Comparison of ENCODE assay signal across 7 mouse cellular contexts in genomic region chr7:47050766-47051165, GRCm38 (mm10). TPM values are rescaled to one million over a fixed set of nuclear protein-coding genes. Genes with fewer than 3 reads are reported as not detected.
DNase-seq lines count a peak whose midpoint lies in the region; ATAC-seq and TF ChIP-seq lines count a peak whose summit lies in the region.

No protein-coding gene starts in this region.

- no peaks in the 10 kb centered on the region for H3K27me3 ChIP-seq in embryonic facial prominence, embryonic 11.5 days (ENCODE audit: control insufficient read depth, insufficient read depth, low read length)
- H3K27me3 ChIP-seq in heart, embryonic 16.5 days (ENCODE audit: control insufficient read depth, insufficient read depth, low read length): no peaks in the 10 kb centered on the region
- H3K27me3 ChIP-seq in lung, embryonic 14.5 days (ENCODE audit: insufficient read depth, low read length): no peaks in the 10 kb centered on the region

- H3K4me1 ChIP-seq in embryonic facial prominence, embryonic 11.5 days (ENCODE audit: control insufficient read depth, insufficient read depth, low read length): peaks cover 3% of the 10 kb centered on the region
- peaks cover 22% of the 10 kb centered on the region for H3K4me1 ChIP-seq in heart, embryonic 16.5 days (ENCODE audit: control insufficient read depth, insufficient read depth, low read length)
- peaks cover 10% of the 10 kb centered on the region for H3K4me1 ChIP-seq in lung, embryonic 14.5 days (ENCODE audit: insufficient read depth)

- no peak for TF ChIP-seq CTCF in lung, embryonic 14.5 days (IDR thresholded peaks at IDR 0.05; ENCODE audit: low read depth)

- H3K9me3 ChIP-seq in embryonic facial prominence, embryonic 11.5 days (replicated peaks; ENCODE audit: control insufficient read depth, low read length): no peaks in the 10 kb centered on the region
- no peaks in the 10 kb centered on the region for H3K9me3 ChIP-seq in heart, embryonic 16.5 days (replicated peaks; ENCODE audit: control insufficient read depth, low read length)
- H3K9me3 ChIP-seq in lung, embryonic 14.5 days (ENCODE audit: low read depth, low read length): no peaks in the 10 kb centered on the region

- peak overlapping the region; percentile 82 for H3K4me3 ChIP-seq in embryonic facial prominence, embryonic 11.5 days (ENCODE audit: low read depth, low read length)
- peak overlapping the region; percentile 78 for H3K4me3 ChIP-seq in heart, embryonic 16.5 days (ENCODE audit: low read length)
- peak overlapping the region; percentile 82 for H3K4me3 ChIP-seq in lung, embryonic 14.5 days (ENCODE audit: low read depth, low read length)

- H3K27ac ChIP-seq in embryonic facial prominence, embryonic 11.5 days (replicated peaks; ENCODE audit: low read depth, low read length): peak overlapping the region; percentile 88
- peak overlapping the region; percentile 88 for H3K27ac ChIP-seq in heart, embryonic 16.5 days (ENCODE audit: low read length)
- peak overlapping the region; percentile 97 for H3K27ac ChIP-seq in lung, embryonic 14.5 days (ENCODE audit: low read depth)

- peak overlapping the region; percentile 81 for H3K9ac ChIP-seq in embryonic facial prominence, embryonic 11.5 days (replicated peaks; ENCODE audit: low read length)
- H3K9ac ChIP-seq in heart, embryonic 16.5 days (ENCODE audit: low read length): peak overlapping the region; percentile 78
- H3K9ac ChIP-seq in lung, embryonic 14.5 days: peak overlapping the region; percentile 83

- H3K36me3 ChIP-seq in embryonic facial prominence, embryonic 11.5 days (replicated peaks; ENCODE audit: control insufficient read depth, insufficient read depth, low read depth, low read length): no peaks in the 10 kb centered on the region
- H3K36me3 ChIP-seq in heart, embryonic 16.5 days (ENCODE audit: control insufficient read depth, insufficient read depth): peaks cover 5% of the 10 kb centered on the region; the same call in 1 of the 2 replicates
- peaks cover 19% of the 10 kb centered on the region; the same call in 1 of the 2 replicates for H3K36me3 ChIP-seq in lung, embryonic 14.5 days (ENCODE audit: insufficient read depth)

- peak overlapping the region; percentile 75 for H3K4me2 ChIP-seq in embryonic facial prominence, embryonic 11.5 days (ENCODE audit: low read depth, low read length)
- peak overlapping the region; percentile 79 for H3K4me2 ChIP-seq in heart, embryonic 16.5 days (ENCODE audit: low read depth, low read length)
- H3K4me2 ChIP-seq in lung, embryonic 14.5 days: peak overlapping the region; percentile 91

- WGBS in embryonic facial prominence, embryonic 11.5 days: under 1% methylated on average over 34 of the region's 34 CpGs
- under 1% methylated on average over 30 of the region's 34 CpGs for WGBS in heart, embryonic 16.5 days
- under 1% methylated on average over 34 of the region's 34 CpGs for WGBS in lung, embryonic 14.5 days

- peak; percentile 74 for ATAC-seq in CD4-positive, CD25-positive, alpha-beta regulatory T cell, adult 4 months
- peak; percentile 75 for ATAC-seq in embryonic facial prominence, embryonic 11.5 days (replicated peaks; ENCODE audit: insufficient number of reproducible peaks, low FRiP score, low TSS enrichment, low read depth)
- peak; percentile 32 for ATAC-seq in heart, embryonic 16.5 days (replicated peaks; ENCODE audit: extremely low read depth, insufficient read depth, low FRiP score)
- ATAC-seq in lung, embryonic 14.5 days (ENCODE audit: insufficient read depth): peak; percentile 54

- DNase-seq in 3T3-L1 (ENCODE audit: low read depth, low spot score): peak; percentile 46
- peak; percentile 48 for DNase-seq in embryonic facial prominence, embryonic 11.5 days (ENCODE audit: low spot score)
- peak; percentile 51 to 77 for DNase-seq in layer of hippocampus, adult 18-20 months (ENCODE audit: low spot score in 2 of 2)
- peak; percentile 72 for DNase-seq in lung, embryonic 14.5 days
- peak; percentile 70 for DNase-seq in right cerebral cortex, postnatal 14 days

RNA-seq across cellular contexts. Expression of gene Tmem86a, which starts 0.4 kb away (rescaled TPM):
- polyA plus RNA-seq in CD4-positive, CD25-positive, alpha-beta regulatory T cell, adult 4 months (2017; shearing (Covaris generic)): 1 to 10 TPM; 4.5 to 6.0 TPM
- 11.6 and 12.3 TPM in 2 replicates for polyA plus RNA-seq in embryonic facial prominence, embryonic 11.5 days (2014; fragmentation: Nextera tagmentation; extraction: Ambion mirVana)
- 20.1 and 23.0 TPM in 2 replicates for polyA plus RNA-seq in heart, embryonic 16.5 days (2015; fragmentation: Nextera tagmentation; extraction: Ambion mirVana)
- 10 to 100 TPM in 1 of 2 experiments, 1 to 10 TPM in 1; 9.4 to 11.7 TPM for total RNA-seq in layer of hippocampus, adult 18-20 months (2021)
- 31.9 and 32.1 TPM in 2 replicates for polyA plus RNA-seq in lung, embryonic 14.5 days (2014; fragmentation: Nextera tagmentation; extraction: Ambion mirVana)

RNA-seq across cellular contexts. Expression of gene Spty2d1, which starts 42.6 kb away (rescaled TPM):
- 10 to 100 TPM; 29.0 to 60.4 TPM for polyA plus RNA-seq in CD4-positive, CD25-positive, alpha-beta regulatory T cell, adult 4 months (2017; shearing (Covaris generic))
- 13.5 and 14.5 TPM in 2 replicates for polyA plus RNA-seq in embryonic facial prominence, embryonic 11.5 days (2014; fragmentation: Nextera tagmentation; extraction: Ambion mirVana)
- 13.1 and 15.0 TPM in 2 replicates for polyA plus RNA-seq in heart, embryonic 16.5 days (2015; fragmentation: Nextera tagmentation; extraction: Ambion mirVana)
- total RNA-seq in layer of hippocampus, adult 18-20 months (2021): 10 to 100 TPM; 18.7 to 20.4 TPM
- 23.6 and 23.8 TPM in 2 replicates for polyA plus RNA-seq in lung, embryonic 14.5 days (2014; fragmentation: Nextera tagmentation; extraction: Ambion mirVana)

Comparison
In these comparisons a context has a peak if more than half of its experiments do, and no peak if none do; other contexts are left out.
1. Peak in every context shown above with its lines: DNase-seq, ATAC-seq, H3K4me3 ChIP-seq and H3K27ac ChIP-seq.